Mouse (Mus musculus): ENCODE results near the gene Gm21708. TPM values are rescaled to one million over a fixed set of nuclear protein-coding genes. Genes with fewer than 3 reads are reported as not detected.
"Not testable (repeated sequence)": the region's sequence is repeated elsewhere in the genome, so short reads cannot be mapped to it uniquely, and the experiment has no call there.

Gm21708 gene
- polyA plus RNA-seq (2012; rRNA removed) = not detected in 2 replicates

DNA sequence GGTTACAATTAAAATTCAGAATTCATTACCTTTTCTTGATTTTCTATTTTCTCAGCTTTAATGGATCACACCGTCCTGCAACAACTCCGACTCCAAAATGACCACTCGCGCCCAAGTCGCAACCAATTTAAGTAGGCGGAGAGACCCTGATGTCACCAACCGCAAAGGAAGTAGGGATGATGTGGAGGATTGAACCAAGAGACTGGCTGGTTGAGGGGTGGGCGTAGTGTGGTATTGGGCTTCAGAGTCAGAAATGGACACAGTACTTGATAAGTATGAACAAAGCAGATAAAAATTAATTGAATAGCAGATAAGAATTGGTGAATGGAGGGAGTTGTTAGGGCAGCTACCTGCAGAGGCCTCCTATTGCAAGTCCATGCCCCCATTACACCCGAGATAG, at the start of gene Gm21708, which contains the start of gene Gm21704:
TSS of gene Gm21708 (minus strand) at position 101 of the 400 bp plus-strand sequence.
TSS of gene Gm21704 (minus strand) at position 101 of the 400 bp plus-strand sequence.
- not testable (repeated sequence) for DNase-seq (ENCODE audit: low spot score)

Other genes starting within 250 kb of the Gm21708 start
- not detected in 2 replicates for gene Gm21677, start 103.7 kb downstream of the Gm21708 start, polyA plus RNA-seq (2012; rRNA removed)
- not detected in 2 replicates for gene Gm21693, start 64.8 kb downstream of the Gm21708 start, polyA plus RNA-seq (2012; rRNA removed)
- gene Gm21704, start within 50 bp of the Gm21708 start, polyA plus RNA-seq (2012; rRNA removed) = not detected in 2 replicates